Comparison of ENCODE assay signal across 13 mouse cellular contexts in genomic region chr7:142663151-142663550, GRCm38 (mm10). TPM values are rescaled to one million over a fixed set of nuclear protein-coding genes. Genes with fewer than 3 reads are reported as not detected.
DNase-seq lines count a peak whose midpoint lies in the region; ATAC-seq lines count a peak whose summit lies in the region.
"Had no signal": no experiment of that assay in that cellular context is flagged by ENCODE, and none has a peak within 500 bp of the region (broad histone marks: within the 10 kb centered on the region; RNA-seq: fewer than 3 reads in every experiment).

No protein-coding gene starts in this region.

- H3K36me3 ChIP-seq in heart, embryonic 10.5 days = peaks cover 29% of the 10 kb centered on the region
- H3K36me3 ChIP-seq in liver, embryonic 11.5 days (ENCODE audit: control insufficient read depth, insufficient read depth, low read length) = peaks cover 5% of the 10 kb centered on the region; the same call in 1 of the 2 replicates
- peaks cover 10% of the 10 kb centered on the region for H3K36me3 ChIP-seq in embryonic facial prominence, embryonic 14.5 days (ENCODE audit: control insufficient read depth, insufficient read depth, low read length)
- H3K36me3 ChIP-seq in liver, embryonic 13.5 days = peaks cover 10% of the 10 kb centered on the region; the same call in 1 of the 2 replicates

- H3K4me3 ChIP-seq in heart, embryonic 10.5 days = peak overlapping the region; percentile 83
- H3K4me3 ChIP-seq in liver, embryonic 11.5 days (ENCODE audit: low read depth, low read length) = peak overlapping the region; percentile 43
- peak overlapping the region; percentile 44 for H3K4me3 ChIP-seq in embryonic facial prominence, embryonic 14.5 days (ENCODE audit: low read depth, low read length)
- no peak overlapping the region for H3K4me3 ChIP-seq in liver, embryonic 13.5 days (replicated peaks)

- DNase-seq in heart, embryonic 10.5 days (ENCODE audit: low spot score) = no peak
- DNase-seq in heart, adult 9 months (ENCODE audit: low spot score in 2 of 2) = no peak
- DNase-seq in liver, embryonic 11.5 days (ENCODE audit: low spot score) = no peak
- DNase-seq in liver = no peak
- no peak for DNase-seq in embryonic facial prominence, embryonic 14.5 days (ENCODE audit: low spot score)
- DNase-seq in liver, embryonic 13.5 days = no peak
- no peak for DNase-seq in left cerebral cortex, adult 11 months (ENCODE audit: low spot score)
- no peak for DNase-seq in spleen, adult 18-20 months
- DNase-seq: cerebellum, postnatal 25 days; gastrocnemius, postnatal 10 days; lung, postnatal 14 days had no signal

- H3K9me3 ChIP-seq in heart, embryonic 10.5 days = no peaks in the 10 kb centered on the region
- H3K9me3 ChIP-seq in liver, embryonic 11.5 days (ENCODE audit: control insufficient read depth, low read length) = no peaks in the 10 kb centered on the region
- H3K9me3 ChIP-seq in embryonic facial prominence, embryonic 14.5 days (ENCODE audit: control insufficient read depth, low read length) = no peaks in the 10 kb centered on the region
- no peaks in the 10 kb centered on the region for H3K9me3 ChIP-seq in liver, embryonic 13.5 days (replicated peaks)

- H3K9ac ChIP-seq in liver, embryonic 11.5 days (ENCODE audit: low read depth, low read length) = peak overlapping the region; percentile 46; the same call in 1 of the 2 replicates
- H3K9ac ChIP-seq in embryonic facial prominence, embryonic 14.5 days (ENCODE audit: low read depth, low read length) = peak overlapping the region; percentile 93
- H3K9ac ChIP-seq in liver, embryonic 13.5 days = peak overlapping the region; percentile 52

- peak overlapping the region; percentile 99 for H3K27ac ChIP-seq in heart, embryonic 10.5 days
- peak overlapping the region; percentile 15; the same call in 1 of the 2 replicates for H3K27ac ChIP-seq in liver, embryonic 11.5 days (ENCODE audit: low read depth, low read length)
- peak overlapping the region; percentile 83 for H3K27ac ChIP-seq in embryonic facial prominence, embryonic 14.5 days (replicated peaks; ENCODE audit: low read depth, low read length)
- H3K27ac ChIP-seq in liver, embryonic 13.5 days = no peak overlapping the region
- H3K27ac ChIP-seq: hindbrain, postnatal 0 days had no signal

- peak overlapping the region; percentile 63 for H3K4me2 ChIP-seq in liver, embryonic 11.5 days
- H3K4me2 ChIP-seq in embryonic facial prominence, embryonic 14.5 days (ENCODE audit: low read depth, low read length) = peak overlapping the region; percentile 67
- H3K4me2 ChIP-seq in liver, embryonic 13.5 days = peak overlapping the region; percentile 52

- peaks cover 93% of the 10 kb centered on the region for H3K27me3 ChIP-seq in heart, embryonic 10.5 days (ENCODE audit: insufficient read depth, poor library complexity, severe bottlenecking)
- peaks cover 88% of the 10 kb centered on the region for H3K27me3 ChIP-seq in liver, embryonic 11.5 days (replicated peaks; ENCODE audit: control insufficient read depth, insufficient read depth, low read length)
- peaks cover 77% of the 10 kb centered on the region for H3K27me3 ChIP-seq in embryonic facial prominence, embryonic 14.5 days (replicated peaks; ENCODE audit: control insufficient read depth, insufficient read depth, low read length)
- peaks cover 90% of the 10 kb centered on the region for H3K27me3 ChIP-seq in liver, embryonic 13.5 days

- H3K4me1 ChIP-seq in heart, embryonic 10.5 days = peaks cover 53% of the 10 kb centered on the region
- peaks cover 4% of the 10 kb centered on the region; the same call in 1 of the 2 replicates for H3K4me1 ChIP-seq in liver, embryonic 11.5 days (replicated peaks; ENCODE audit: control insufficient read depth, insufficient read depth, low read length)
- H3K4me1 ChIP-seq in embryonic facial prominence, embryonic 14.5 days (ENCODE audit: control insufficient read depth, insufficient read depth, low read length) = no peaks in the 10 kb centered on the region
- peaks cover 13% of the 10 kb centered on the region for H3K4me1 ChIP-seq in liver, embryonic 13.5 days (replicated peaks)

- WGBS in heart, embryonic 10.5 days = 9% methylated on average over 5 of the region's 5 CpGs
- 15% methylated on average over 5 of the region's 5 CpGs for WGBS in liver, embryonic 11.5 days
- 25% methylated on average over 5 of the region's 5 CpGs for WGBS in embryonic facial prominence, embryonic 14.5 days
- 16% methylated on average over 5 of the region's 5 CpGs for WGBS in liver, embryonic 13.5 days (ENCODE audit: insufficient replicate concordance)

- ATAC-seq in liver, embryonic 11.5 days (replicated peaks; ENCODE audit: low FRiP score) = no peak
- ATAC-seq in embryonic facial prominence, embryonic 14.5 days (ENCODE audit: low read depth) = no peak
- ATAC-seq in liver, embryonic 13.5 days (ENCODE audit: low read depth) = no peak
- ATAC-seq: hindbrain, postnatal 0 days had no signal

RNA-seq across cellular contexts. Expression of gene Igf2, which starts 3.5 kb away (rescaled TPM):
- 962 and 991 TPM in 2 replicates for polyA plus RNA-seq in heart, embryonic 10.5 days (2016; fragmentation: Nextera tagmentation; extraction: Ambion mirVana)
- 390 and 480 TPM in 2 replicates for polyA plus RNA-seq in liver, embryonic 11.5 days (2014; fragmentation: Nextera tagmentation; extraction: Ambion mirVana)
- 1,478 and 1,518 TPM in 2 replicates for polyA plus RNA-seq in embryonic facial prominence, embryonic 14.5 days (2014; fragmentation: Nextera tagmentation; extraction: Ambion mirVana)
- polyA plus RNA-seq in liver, embryonic 13.5 days (2015; fragmentation: Nextera tagmentation; extraction: Ambion mirVana) = 369 and 378 TPM in 2 replicates

RNA-seq across cellular contexts. Expression of gene Gm49394, which starts 6.6 kb away (rescaled TPM):
- 0.17 and 0.34 TPM in 2 replicates for polyA plus RNA-seq in heart, embryonic 10.5 days (2016; fragmentation: Nextera tagmentation; extraction: Ambion mirVana)
- polyA plus RNA-seq in liver, embryonic 11.5 days (2014; fragmentation: Nextera tagmentation; extraction: Ambion mirVana) = not detected in 2 replicates
- polyA plus RNA-seq in embryonic facial prominence, embryonic 14.5 days (2014; fragmentation: Nextera tagmentation; extraction: Ambion mirVana) = 0.55 and 0.63 TPM in 2 replicates
- not detected in 2 replicates for polyA plus RNA-seq in liver, embryonic 13.5 days (2015; fragmentation: Nextera tagmentation; extraction: Ambion mirVana)
- polyA plus RNA-seq: hindbrain, postnatal 0 days; spleen, adult 2 months had no signal
